Mouse (Mus musculus) hematopoietic multipotent progenitor cell, adult 10-12 weeks (in vitro differentiated cells): ENCODE measurements around the gene Pex14. TPM values are rescaled to one million over a fixed set of nuclear protein-coding genes. Genes with fewer than 3 reads are reported as not detected.

Experiments used
- polyA plus RNA-seq: library from polyadenylated mRNA; stranded (reverse); fragments of >175 nt; gene quantifications from 2 replicates; pipeline ENCODE4 v1.2.3, GENCODE M21; 2012; ENCODE audit warnings: low replicate concordance

Pex14 gene
- polyA plus RNA-seq: 31.9 and 36.7 TPM in 2 replicates

GRCm38 (mm10) chr4:149099369-149100017 is at the start of gene Pex14:
Pex14 (minus strand) TSS chr4:149099876.

GRCm38 (mm10) chr4:149136982-149137770 is 37.5 kb upstream of the Pex14 start, which contains the start of gene Cenps:
Cenps (minus strand) TSS chr4:149137629.

GRCm38 (mm10) chr4:149126663-149127062 is 27.0 kb upstream of the Pex14 start, which contains the start of gene Cort:
Cort (minus strand) TSS chr4:149126763.

GRCm38 (mm10) chr4:149103875-149104561 is 4.3 kb upstream of the Pex14 start, which contains the start of gene Dffa:
Dffa (plus strand) TSS chr4:149104146.

Other genes starting within 250 kb of the Pex14 start
- 9.9 and 16.9 TPM in 2 replicates for gene Dffa, start 4.3 kb upstream of the Pex14 start, polyA plus RNA-seq
- gene Cort, start 26.9 kb upstream of the Pex14 start, polyA plus RNA-seq: 26.0 and 71.0 TPM in 2 replicates
- 16.8 and 19.0 TPM in 2 replicates for gene Cenps, start 37.8 kb upstream of the Pex14 start, polyA plus RNA-seq
- gene Pgd, start 66.9 kb upstream of the Pex14 start, polyA plus RNA-seq: 90.7 and 95.4 TPM in 2 replicates
- 3.4 and 20.8 TPM in 2 replicates for gene Kif1b, start 207.8 kb upstream of the Pex14 start, polyA plus RNA-seq